Mouse (Mus musculus) liver, postnatal 0 days (tissue): ENCODE measurements around the gene Daglb.

Source experiments
- CTCF ChIP-seq: sonication (generic); IDR thresholded peaks from 2 replicates; pipeline ENCODE4 v1.5.1; 2016; ENCODE audit warnings: antibody characterized with exemption, low read depth
- EP300 ChIP-seq: IDR thresholded peaks from 2 replicates; pipeline ENCODE4 v1.6.1; 2016; ENCODE audit warnings: antibody characterized with exemption, low read depth, mild to moderate bottlenecking

- no peak for TF ChIP-seq CTCF
- TF ChIP-seq EP300 = no peak
These were observed 39.4 kb downstream of the Daglb start for GRCm38 (mm10) chr5:143503740-143504139.
